Mouse (Mus musculus) lung, postnatal 0 days (tissue): ENCODE results near the gene Rasgrf1.

Source experiments
- CTCF ChIP-seq: IDR thresholded peaks from 2 replicates; pipeline ENCODE4 v1.5.1; 2016; ENCODE audit warnings: antibody characterized with exemption, mild to moderate bottlenecking
- EP300 ChIP-seq: IDR thresholded peaks from 2 replicates; pipeline ENCODE4 v1.6.1; 2016; ENCODE audit warnings: antibody characterized with exemption, mild to moderate bottlenecking, control low read depth

GRCm38 (mm10) chr9:90055911-90056310 is 146.2 kb downstream of the Rasgrf1 start:
- TF ChIP-seq CTCF (no peak), EP300 (no peak)
